Mouse (Mus musculus): ENCODE data around the gene Ackr4.
A peak's percentile ranks its signal among the peaks of the same experiment; 100 is the strongest.

The Ackr4 gene

DNA sequence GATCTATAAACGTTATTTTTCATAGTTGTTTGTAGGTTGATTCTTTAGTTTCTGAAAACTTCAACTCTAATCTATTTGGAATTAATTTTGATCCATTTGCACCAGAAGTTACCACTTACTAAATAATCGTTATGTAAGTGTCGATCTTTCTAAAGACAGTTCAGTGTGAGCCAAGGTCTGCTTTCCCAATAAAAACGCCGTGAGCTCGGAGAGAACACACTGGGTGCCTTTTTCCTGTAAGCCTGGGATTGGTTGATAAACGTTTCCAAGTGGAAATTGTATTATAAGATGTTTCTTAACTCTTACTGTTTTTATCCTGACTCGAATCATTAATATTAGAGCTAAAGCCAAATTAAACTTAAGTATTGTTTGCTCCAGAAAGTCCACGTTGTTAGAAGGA lies 19.8 kb downstream of the Ackr4 start:
- no peak for DNase-seq (ENCODE audit: low spot score)

DNA sequence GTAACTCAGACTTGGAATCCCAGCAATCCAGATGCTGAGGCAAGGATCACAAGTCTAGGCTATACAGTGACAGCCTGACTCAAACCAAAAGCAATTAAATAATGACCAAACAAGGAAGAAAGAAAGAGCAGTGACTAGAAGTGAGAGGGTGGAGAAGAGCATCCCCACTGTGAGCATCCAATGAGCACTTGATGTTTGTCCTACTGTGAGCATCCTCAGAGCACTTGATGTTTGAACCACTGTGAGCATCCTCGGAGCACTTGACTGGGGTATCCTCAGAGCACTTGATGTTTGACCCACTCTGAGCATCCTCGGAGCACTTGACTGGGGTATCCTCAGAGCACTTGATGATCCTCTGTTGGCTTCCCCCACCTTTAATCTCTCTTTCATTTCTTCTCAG lies 21.7 kb downstream of the Ackr4 start:
- no peak for DNase-seq (ENCODE audit: low spot score)

DNA sequence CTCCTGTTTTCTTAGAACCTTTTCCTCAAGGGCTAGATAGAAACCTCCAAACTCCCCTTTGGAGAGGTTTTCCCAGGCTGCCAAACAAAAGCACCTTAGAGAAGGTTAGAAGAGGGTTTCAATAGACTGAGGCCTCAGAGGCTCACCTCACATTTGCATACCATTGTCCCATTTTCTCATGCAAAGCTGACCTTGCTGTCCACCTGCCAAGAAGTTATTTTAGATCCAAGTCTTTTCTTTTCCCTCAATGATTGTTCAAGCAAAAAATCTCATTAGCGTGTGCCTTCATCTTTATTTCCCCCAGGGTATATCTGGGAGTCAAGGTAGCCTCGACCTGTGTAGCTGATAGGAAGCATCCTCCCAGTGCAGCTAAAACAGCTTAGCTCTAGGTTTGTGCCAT lies 23.8 kb downstream of the Ackr4 start:
- DNase-seq (ENCODE audit: low spot score), result no peak

DNA sequence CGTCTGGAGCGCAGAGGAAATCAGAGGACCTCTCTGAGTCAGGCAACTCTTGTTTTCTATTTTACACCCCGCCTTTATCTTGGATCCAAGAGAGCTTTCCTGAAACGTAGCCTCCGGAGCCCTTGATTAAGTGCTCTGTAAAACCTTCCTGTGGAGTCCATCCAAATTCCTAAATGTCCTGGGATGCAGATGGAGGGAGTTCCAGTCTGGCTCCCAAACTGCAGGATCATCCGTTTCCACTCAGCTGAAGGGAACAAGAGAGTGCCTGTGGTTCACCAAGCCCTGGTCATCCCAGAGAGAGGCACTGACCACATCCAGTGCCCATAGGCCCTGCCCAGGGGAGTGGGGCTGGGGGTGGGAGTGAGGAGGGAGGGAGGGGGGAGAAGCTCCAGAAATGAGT lies 24.4 kb downstream of the Ackr4 start:
- no peak for DNase-seq (ENCODE audit: low spot score)

DNA sequence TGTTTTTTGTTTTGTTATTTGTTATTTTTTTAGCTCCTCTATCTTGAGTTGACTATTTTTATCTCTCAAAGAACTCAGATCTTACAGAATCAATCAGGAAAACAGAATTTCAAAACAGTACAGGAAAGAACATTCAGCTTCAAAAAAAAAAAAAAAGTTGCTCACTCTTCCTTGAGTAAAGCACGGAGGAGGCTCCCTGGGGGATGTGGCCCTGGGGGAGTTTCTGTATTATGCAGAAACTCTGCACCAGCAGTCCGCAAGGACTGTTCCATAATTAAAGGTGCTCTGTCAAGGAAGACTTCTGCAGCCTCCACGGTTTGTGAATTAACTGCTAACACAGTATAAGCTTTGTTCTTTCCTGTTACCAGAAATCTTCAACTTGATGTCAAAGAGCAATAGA lies 25.3 kb downstream of the Ackr4 start:
- no peak for DNase-seq (ENCODE audit: low spot score)

DNA sequence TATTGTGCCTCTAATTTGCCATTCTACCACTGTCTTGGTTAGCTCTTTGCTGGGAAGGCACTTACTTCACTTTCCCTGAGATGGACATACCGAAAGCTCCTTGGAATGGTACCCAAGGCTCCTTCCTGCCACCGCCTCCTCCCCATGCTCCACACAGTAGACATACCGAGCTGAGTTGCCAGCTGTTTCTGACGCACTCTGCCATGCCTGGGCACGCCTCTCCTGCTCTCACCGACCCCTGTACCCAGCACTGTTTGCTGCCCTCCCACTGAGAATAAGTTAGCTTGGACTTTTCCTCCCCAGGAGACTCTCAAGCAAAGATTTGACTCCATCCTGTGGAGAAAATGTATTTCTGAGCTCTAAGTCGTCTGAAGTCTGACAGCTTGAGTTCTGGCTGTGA lies 25.9 kb downstream of the Ackr4 start:
- no peak for DNase-seq (ENCODE audit: low spot score)

DNA sequence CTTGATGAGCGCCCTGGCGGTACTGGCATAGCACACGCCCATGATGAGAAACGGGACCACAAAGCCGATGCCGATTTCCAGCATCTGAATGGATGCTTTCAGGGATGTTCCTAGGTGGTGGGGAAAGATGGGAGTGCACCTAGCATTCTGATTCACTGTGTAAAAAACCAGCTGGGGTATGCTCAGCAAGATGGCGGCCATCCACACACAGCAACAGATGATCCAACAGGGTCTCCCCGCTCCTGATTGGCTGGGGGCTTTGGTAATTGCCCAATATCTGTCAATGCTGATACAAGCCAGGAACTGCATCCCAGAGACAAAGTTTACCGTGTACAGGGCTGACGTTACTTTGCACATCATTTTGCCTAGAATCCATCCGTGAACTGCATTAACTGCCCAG lies 27.7 kb downstream of the Ackr4 start:
- DNase-seq (ENCODE audit: low spot score), result no peak

DNA sequence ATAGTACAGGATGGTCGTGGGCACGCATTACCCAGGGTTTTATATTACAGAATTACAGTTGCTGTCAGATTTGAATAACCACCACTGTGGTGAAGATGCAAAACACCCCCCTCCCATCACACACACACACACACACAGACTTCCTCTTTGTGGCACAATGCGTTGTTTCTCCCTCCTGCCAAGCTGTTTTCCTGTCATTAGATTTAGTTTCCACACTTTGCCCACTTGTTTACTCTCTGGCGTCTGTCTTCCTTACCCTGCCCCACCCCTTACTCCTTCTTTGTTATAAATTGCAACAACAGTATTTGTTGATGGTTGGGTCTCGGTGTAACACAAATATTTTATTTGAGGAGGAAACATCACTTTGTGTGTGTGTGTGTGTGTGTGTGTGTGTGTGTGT lies 28.5 kb downstream of the Ackr4 start:
- DNase-seq (ENCODE audit: low spot score), result no peak

DNA sequence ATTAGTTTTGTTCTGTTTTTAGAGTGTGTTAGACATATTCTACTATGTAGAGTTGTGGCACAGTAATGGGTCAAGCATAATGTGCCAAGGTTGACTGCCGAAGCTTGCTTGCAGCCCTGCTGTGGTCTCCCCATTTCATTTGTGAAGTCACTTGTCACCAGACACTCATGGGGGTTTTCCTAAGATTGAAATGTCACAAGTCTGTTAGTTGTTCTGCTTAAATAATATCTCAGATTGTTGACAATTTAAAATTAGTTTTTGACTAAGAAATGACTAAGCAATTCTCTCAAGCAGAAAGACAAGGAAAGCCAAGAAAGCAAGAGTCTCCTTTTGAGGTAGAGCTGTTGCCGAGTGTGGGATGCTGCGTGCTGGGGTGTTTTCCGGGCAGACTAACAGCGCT lies 33.8 kb downstream of the Ackr4 start:
- DNase-seq (ENCODE audit: low spot score), result no peak

DNA sequence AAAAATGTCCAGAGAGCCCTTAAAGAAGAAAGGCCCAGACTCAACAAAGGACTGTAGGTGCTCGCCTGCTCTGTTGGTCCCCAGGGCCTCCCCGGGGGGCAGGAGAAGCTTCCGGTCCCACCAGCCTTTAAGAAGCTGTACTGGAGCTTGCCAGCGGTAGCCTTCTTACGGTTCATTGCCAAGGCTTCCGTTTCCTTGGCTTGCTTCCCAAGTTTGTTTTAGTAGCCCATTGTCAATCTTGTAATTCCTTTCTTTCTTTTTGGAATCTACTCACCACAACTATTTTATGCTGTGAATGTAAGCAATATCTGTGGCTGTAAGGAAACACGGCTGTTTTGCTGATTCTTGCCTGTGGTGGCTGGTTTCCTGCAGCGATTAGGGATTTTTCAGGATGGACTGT lies 38.2 kb downstream of the Ackr4 start:
- no peak for DNase-seq (ENCODE audit: low spot score)

DNA sequence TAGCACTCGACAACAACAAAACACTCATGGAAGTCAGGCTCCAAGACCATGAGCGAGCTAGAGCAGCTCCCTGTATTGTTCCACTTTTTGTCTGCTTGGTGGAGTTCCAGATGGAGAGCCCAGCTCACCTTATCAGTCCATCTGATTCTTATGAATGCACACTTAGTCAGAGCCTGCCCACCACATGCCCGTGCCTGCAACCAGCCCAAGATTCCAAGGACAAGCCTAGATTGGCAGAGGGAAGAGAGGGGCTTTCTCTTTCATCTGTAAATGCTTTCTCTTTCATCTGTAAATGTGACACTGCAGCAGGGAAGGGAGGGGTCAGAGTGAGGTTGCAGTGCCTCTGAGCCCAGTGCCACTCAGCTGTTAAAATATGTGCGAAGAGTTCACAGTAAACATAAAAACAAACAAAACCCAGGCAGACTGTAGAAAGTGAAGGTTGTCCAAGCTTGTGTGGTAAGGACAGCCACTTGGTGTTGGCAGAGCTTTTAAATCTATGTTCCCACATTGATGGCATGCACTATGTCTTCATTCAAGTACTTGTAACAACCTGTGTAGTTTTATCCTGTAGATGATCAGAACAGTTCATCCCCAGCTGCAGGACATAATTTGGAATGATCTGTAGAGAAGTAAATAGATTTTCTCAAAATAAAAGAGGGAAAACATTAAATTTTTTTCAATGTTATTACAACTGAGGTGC lies 40.9 kb downstream of the Ackr4 start:
- DNase-seq (ENCODE audit: low spot score), result no peak

DNA sequence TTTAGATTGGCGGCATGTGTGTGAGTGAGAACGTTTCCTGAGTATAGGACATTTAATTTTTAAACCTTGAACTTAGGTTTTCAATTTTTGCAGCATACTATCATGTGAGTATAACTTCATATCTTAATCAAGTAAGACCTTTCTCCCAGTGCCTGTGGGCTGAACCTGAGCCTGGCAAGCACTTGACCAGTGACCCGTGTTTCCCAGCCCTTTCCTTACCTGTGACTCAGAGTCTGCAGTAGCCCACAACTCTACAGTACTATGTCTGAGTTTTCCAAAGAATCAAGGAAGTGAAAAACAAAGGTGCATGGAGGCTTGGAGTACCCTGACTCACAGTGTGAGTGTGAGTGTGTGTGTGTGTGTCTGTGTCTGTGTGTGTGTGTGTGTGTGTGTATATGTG lies 46.7 kb downstream of the Ackr4 start:
- no peak for DNase-seq (ENCODE audit: low spot score)

DNA sequence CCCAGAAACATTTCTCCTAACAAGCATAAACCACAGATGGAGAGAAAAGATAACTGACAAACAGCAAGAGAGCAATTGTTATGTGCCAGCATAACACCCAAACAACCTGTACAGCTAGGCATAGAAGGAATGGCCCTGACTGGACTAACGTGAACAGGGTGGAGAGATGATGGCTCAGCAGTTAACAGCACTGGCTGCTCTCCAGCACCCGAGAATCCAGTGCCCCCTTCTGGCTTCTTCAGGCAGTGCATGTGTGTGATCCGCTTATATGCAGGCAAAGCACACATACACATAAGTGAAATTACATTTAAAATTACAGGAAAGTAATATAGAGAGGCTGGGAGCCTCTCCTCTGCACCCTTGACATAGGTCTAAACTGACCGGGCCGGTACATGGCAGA lies 47.4 kb downstream of the Ackr4 start:
- DNase-seq (ENCODE audit: low spot score), result peak; percentile 48

DNA sequence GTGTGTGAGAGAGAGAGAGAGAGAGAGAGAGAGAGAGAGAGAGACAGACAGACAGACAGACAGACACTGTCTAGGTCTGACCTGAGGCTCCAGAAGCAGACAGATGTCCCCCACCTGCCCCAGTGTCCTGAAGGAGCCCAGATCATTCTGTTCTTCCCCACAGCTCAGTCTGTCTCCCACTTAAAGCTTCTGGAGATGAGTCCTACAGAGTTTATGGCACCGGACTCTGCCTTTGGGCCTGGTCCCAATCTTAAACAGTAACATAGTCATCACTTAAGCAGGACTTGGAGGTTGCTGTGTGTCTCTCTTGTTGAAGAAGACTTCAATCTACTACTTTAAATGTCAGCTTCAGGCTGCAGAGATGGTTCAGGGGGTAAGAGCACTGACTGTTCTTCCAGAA lies 48.0 kb downstream of the Ackr4 start:
- no peak for DNase-seq (ENCODE audit: low spot score)

DNA sequence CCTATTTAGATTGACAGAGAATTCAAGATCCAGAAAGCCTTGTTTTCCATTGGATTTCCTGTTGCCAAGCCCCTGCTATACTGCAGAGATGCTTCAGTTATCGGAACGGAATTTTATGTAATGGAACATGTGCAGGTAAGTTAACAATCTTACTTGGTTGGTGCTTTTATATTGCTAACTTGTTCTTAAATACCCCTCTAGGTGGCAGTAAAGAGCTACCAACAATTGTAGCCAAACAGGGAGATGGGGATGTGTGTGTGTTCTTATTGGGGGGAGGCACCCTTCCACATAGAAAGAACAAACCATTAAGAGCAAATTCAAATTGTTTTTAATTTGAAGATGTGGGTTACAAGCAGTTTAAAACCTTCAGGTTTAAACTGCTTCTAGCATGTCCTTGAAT lies 50.9 kb downstream of the Ackr4 start:
- no peak for DNase-seq (ENCODE audit: low spot score)

DNA sequence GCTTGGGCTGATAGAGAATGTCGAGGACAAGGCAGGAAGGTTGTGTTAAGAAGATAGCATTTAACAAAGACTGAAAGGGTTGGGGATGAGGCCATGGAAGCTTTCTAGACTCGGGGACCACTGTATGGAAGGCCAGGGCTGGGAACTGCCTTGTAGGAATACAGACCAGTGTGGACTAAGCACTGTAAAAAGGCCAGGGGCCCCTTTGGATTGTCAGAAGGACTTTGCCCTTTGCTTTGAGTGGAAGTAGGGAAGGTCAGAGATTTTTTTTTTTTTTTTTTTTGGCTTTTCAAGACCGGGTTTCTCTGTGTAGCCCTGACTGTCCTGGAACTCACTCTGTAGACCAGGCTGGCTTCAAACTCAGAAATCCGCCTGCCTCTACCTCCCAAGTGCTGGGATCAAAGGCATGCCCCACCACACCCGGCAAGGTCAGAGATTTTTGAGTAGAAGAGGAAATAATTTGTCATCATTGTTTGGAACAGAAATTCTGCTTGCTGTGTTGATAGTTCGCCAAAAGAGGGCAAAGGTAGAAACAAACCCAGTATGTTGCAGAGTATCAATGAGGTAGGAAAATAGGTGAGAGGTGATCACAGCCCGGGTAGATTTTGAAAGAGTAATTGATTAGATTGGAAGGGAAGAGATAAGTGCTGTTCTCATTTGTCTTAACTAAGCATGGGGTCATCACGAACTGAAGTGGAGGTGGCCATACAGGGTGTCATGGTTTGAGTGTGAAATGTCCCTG lies 55.7 kb downstream of the Ackr4 start:
- no peak for DNase-seq (ENCODE audit: low spot score)

DNA sequence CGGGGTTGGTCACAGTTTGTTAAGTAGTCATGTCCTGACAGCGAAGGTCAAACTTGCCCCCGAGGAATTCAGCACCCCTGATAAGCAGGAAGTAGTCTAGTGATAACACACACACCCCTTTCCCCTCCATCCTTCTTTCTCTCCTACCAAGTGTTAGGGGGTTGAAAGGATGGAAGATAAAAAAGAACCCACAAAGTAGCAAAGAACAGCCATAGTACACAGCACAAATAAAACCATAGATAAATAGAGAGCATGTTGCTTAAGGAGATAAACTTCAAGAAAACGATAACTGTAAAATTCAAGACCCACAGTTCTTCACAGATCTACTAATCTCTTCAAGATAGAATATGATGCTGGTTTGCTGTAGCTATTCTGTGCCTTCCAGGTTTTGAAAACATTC lies 56.5 kb downstream of the Ackr4 start:
- no peak for DNase-seq (ENCODE audit: low spot score)

DNA sequence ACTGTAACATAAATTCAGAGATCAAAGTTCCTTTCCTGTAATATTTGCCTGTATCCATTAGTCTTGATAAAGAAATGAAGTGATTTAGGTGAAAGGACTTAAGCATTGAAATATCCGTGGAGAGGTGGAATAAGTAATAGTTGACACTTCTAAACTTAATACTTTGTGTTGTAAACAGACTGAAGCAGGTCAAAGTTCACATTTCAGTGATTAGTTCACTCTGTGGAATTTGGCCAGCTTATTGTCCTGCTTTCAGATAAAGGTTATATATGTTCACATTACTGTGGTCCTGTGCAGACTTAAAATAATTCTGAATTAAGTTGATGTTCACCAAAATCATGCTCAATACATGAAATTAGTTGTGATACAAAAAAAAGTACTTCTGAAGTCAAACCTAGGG lies 62.2 kb downstream of the Ackr4 start:
- no peak for DNase-seq (ENCODE audit: low spot score)

DNA sequence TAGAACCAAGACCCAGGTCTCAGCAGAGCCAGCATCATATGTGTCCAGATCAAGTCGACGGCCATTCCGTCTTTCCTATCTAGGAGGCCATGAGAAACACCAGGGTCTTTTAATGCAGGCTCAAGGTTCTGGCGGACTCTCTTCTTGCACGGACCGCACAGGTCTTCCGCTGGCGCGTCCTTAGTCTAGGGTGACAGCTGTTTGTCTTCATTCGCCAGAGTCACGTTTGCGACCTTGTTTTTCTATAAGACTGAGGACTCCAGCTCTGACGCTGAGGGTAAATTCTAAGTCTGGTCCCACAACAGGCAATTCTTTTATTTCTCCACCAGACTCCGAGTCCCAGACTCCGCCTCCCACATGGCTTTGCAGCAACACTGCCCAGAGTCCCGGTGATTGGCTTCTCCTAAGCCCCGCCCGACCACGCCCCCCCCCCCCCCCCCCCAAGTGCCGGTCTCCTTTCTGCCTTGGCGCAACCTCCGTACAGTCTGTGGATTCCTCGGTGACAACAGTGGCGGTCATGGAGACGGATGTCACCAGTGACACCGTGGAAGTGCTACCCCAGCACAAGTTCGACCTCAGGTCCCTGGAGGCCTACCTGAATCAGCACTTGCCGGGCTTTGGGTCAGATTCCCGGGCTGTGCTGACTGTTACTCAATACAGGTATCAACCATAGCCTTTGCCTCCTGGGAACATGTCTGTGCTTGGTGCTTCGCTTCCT lies 63.3 kb downstream of the Ackr4 start, which contains the start of gene Acad11:
TSS of gene Acad11 (plus strand) at position 134 of the 718 bp plus-strand sequence.
- peak; percentile 90 for DNase-seq (ENCODE audit: low spot score)

DNA sequence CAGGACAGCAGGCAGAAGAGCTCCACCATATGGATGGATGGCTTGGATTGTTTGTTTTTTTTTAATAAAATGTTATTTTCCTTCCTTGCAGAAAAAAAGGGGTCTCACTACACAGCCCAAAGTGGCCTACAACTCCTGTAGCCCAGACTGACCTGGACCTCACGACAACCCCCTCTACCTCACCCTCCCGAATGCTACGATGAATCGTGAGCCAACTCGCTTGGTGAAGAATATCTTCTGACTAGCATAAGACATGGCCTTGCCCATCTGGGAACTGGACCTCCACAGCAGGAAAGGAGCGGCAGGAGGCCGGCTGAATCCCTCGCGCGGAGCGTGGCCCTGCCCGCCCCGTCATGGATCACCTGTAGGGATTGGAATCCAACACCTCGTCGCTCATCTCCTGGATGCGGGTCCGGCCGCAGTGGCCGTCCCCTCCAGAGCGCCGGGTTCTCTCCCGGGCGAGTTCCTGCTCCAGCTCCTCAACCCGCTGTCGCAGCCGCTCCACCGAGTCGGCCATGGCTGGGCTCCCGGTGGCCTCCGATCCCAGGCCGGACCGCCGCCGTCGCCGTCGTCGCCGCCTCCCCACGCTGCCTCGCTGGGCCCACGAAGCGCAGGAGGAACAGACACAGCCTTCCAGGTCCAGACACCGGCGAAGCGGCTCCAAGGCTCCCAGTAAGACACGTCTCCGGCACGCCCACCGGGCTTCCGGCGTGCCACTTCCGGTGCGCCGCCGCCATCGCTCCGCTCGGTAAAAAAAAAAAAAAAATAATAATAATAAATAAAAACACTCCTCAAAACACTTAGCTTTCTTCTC lies 64.1 kb downstream of the Ackr4 start, which contains the start of gene Uba5:
TSS of gene Uba5 (minus strand) at position 705 of the 814 bp plus-strand sequence.
- peak; percentile 10 for DNase-seq (ENCODE audit: low spot score)

DNA sequence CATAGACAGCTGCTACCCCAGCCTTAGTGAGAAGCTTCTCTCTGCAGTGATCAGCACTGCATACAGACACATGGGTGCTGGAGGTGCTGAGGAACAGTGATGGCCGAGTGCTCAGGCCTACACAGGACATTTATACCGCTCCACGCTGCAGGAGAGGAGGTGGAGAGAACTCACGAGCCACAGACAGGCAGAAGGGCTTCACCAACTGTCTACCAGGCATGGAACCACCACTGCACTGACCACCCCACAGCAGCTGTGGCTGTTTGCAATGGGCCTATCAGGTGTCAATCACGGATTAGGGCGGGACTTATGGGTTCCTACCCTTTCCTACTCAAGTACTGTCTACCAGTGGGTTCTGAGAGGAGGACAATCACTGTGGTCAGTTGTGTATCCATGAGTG lies 75.7 kb downstream of the Ackr4 start:
- no peak for DNase-seq (ENCODE audit: low spot score)

DNA sequence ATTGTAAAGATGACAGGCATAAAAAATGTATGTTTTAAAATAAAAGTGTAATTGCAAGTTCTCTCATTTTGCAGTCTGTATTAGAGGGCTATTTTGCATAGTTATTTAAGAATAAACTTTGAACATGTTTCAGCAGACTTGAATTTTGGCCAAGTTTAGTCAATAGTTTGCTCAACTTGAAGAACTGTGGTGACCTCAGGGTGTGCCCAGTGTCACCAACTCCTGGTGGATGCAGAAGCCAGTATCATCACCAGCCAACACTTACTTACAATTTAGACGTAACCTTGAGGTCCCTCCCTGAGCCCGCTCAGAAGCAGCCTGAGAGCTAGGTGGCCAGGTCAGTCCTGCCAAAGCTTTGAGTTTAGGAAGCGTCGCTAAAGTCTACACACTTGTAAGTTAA lies 83.1 kb downstream of the Ackr4 start:
- DNase-seq (ENCODE audit: low spot score), result no peak
